Mouse (Mus musculus) ES-Bruce4 (cell line): ENCODE results near the gene Usp49.

Source experiments
- CTCF ChIP-seq: IDR thresholded peaks from one replicate; pipeline ENCODE4 v1.8.1; 2011; ENCODE audit warnings: low read depth, low read length
- EP300 ChIP-seq: IDR thresholded peaks from 2 replicates; pipeline ENCODE4 v1.6.1; 2011; ENCODE audit warnings: low read depth, low read length; ENCODE audit not compliant: insufficient read depth
- POLR2A ChIP-seq: IDR thresholded peaks from one replicate; pipeline ENCODE4 v1.8.1; 2011; ENCODE audit warnings: low read length; ENCODE audit not compliant: insufficient read depth

DNA sequence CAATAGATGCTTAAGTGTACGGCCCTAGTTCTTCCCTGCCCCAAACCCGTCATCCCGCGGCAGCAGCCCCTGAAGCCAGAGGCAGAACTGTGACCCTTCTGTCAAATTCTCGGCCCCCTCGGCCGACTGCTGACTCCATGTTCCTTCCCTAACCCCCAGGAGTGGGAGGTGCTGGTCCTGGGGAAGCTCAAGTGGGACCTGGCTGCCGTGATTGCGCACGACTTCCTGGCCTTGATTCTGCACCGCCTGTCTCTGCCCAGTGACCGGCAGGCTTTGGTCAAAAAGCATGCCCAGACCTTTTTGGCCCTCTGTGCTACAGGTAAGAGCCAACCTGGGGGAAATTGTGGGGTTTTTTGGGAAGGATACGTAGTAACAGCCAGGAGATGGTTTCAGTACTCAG is 33.2 kb upstream of the Usp49 start:
- TF ChIP-seq CTCF (no peak), POLR2A (no peak), EP300 (no peak)
